Mouse (Mus musculus) activated CD4-positive, CD25-positive, alpha-beta regulatory T cell, adult 4 months (primary cell): Measurements from ENCODE around the gene Abce1. TPM values are rescaled to one million over a fixed set of nuclear protein-coding genes. Genes with fewer than 3 reads are reported as not detected.

Experiments used
- ATAC-seq: one replicate; pipeline ENCODE4 v1.8.0; 2017
- polyA plus RNA-seq, 2 experiments: library from polyadenylated mRNA; unstranded; fragments of 100-300 nt; shearing (Covaris generic); gene quantifications; one replicate each; pipeline ENCODE4 v1.2.1; 2017

Abce1 gene
- polyA plus RNA-seq, 2 experiments from 2014 or later, result 73.8 to 82.0 TPM

DNA sequence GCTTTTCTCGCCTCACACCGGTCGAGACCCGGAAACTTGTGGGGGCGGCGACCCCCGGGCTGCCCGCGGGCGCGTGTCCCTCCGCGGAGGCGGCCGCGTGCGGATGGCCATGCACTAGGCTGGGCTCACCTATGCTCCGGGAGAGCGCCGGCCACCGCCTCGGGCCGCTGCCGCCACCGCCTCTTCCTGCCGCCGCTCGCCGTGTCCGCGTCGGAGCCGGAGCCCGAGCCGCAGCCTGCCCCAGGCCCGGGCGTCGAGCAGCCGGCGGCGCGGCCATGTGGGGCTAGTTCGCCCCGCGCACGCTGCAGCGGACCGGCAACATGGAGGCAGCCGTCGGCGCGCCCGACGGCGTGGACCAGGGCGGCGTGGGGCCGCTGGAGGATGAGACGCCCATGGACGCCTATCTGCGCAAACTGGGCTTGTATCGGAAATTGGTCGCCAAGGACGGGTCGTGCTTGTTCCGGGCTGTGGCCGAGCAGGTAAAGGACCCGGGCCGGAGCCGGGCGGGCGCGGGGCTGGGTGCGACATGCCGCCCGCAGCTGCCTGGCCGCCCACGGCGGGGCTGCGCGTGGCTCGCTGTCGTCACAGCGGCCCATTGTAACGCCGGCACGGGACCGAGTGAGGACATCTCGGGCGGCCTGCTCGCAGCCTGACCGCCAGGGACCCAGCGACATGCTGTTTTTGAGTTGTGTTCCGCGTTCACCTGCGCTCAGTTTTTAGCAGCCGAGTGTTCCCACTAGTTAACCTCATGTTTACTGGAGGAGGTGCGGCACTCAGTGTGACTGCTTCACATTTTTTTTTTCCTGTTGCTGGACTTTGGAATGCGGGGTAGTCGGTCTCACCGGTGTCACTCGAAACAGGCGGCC, 71.7 kb downstream of the Abce1 start, which contains the start of gene Otud4:
Gene Otud4 (plus strand): TSS at position 33 of the 866 bp plus-strand sequence.
- peak; percentile 12 for ATAC-seq

- peak; percentile 97 for ATAC-seq
Measured at GRCm38 (mm10) chr8:79638707-79639549, 72.6 kb downstream of the Abce1 start.

DNA sequence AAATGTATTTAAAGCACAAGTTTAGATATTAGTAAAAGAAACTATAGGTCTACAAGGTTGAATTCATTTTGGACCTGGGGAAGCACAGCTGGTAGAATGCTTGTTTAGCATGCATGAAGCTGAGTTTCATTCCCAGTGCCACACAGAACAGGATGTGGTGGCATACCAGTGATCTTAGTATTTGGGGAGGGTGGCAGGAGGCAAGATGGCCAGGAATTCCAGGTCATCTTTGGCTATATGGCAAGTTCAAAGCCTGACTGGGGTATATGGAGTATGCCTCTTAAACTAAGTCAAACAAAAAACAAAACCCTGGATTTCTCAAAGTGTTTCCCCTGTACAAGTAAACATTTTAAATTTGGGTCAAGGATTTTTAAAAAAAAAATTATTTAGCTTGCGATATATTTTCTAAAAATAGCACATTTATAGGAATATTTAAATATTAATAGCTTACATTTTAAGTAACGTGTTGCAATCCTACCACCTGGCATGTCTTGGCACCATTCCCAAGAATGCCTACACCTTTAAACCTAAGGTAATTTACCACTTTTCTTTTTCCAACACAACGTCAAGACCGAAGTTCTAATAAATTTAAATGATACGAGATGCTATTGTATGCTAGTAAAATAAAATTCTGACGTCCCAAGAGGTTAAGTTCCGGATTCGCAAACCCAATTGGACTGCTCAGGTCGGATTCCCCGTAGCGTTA, 73.4 kb downstream of the Abce1 start:
- no peak for ATAC-seq

DNA sequence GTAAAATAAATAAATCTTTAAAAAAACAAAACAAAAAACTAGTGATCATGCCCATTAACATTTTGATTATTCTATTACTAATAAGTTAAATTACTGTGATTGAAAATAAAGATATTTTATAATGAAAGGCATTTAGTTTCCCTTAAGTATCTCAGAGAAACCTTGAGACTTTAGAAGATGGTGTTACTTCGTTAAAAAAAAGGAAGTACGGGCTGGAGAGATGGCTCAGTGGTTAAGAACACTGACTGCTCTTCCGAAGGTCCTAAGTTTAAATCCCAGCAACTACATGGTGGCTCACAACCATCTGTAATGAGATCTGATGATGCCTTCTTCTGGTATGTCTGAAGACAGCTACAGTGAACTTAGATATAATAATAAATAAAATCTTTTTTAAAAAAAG, 74.3 kb downstream of the Abce1 start:
- ATAC-seq, result no peak

- no peak for ATAC-seq
Measured at GRCm38 (mm10) chr8:79636151-79636550, 75.4 kb downstream of the Abce1 start.

DNA sequence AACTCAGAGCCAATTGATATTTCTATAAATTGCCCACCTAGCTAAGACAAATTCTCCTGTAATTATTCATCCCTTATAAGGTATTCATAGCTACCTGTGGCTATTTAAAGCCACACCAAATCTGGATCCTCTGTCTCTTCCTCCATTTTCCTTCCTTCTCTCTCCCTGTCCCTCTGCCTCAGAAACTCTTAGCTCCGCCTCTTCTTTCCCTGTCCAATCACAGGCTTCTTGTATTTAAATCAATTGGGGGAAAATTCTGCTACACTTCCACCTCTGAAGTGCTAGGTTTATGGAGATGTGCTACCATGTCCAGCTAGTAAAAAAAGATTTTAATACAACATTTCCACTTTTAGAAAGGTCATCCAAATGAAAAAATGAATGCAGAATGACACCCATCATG, 76.0 kb downstream of the Abce1 start:
- no peak for ATAC-seq

Other genes starting within 250 kb of the Abce1 start
- gene Otud4, start 72.1 kb downstream of the Abce1 start, polyA plus RNA-seq, result 10 to 100 TPM; 13.1 to 20.5 TPM
- gene Anapc10, start 80 bp upstream of the Abce1 start, polyA plus RNA-seq, result 10 to 100 TPM; 23.2 to 25.3 TPM